Mouse (Mus musculus) bone marrow, adult 2 months (tissue): ENCODE results near the gene Hydin.

Experiments
- CTCF ChIP-seq: fragments of 200-500 bp; IDR thresholded peaks from 2 replicates; pipeline ENCODE4 v1.5.1; 2011; ENCODE audit warnings: low read length, control low read depth; ENCODE audit not compliant: control insufficient read depth, insufficient read depth
- POLR2A ChIP-seq: fragments of 200-500 bp; IDR thresholded peaks from 2 replicates; pipeline ENCODE4 v1.6.1; 2011; ENCODE audit warnings: low read depth, mild to moderate bottlenecking, control low read depth, low read length, borderline replicate concordance; ENCODE audit not compliant: control insufficient read depth

DNA sequence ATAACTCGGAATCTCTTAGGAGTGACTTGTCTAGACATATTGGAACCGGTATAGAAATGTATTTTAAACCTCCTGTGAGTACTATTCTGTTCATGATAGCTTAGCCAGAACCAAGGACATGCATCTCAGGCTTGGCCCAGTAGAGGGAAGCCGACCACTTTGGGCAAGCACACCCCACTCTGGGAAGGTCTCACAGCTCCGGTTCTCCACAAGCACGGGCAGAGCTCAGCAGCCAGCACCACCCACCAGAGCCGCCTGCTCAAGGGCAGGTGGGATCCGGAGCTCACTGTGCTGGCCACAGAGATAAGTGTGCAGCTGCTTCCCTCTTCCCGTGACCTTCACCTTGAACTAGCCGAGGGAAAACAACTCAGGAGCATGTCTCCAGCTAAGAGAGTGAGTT is 384.1 kb downstream of the Hydin start:
- TF ChIP-seq POLR2A (no peak), CTCF (no peak)
